Mouse (Mus musculus): ENCODE results near the gene Mkks. TPM values are rescaled to one million over a fixed set of nuclear protein-coding genes. Genes with fewer than 3 reads are reported as not detected.

Gene Mkks
- total RNA-seq, 2 experiments from 2014 or later = 28.3 to 38.8 TPM

DNA sequence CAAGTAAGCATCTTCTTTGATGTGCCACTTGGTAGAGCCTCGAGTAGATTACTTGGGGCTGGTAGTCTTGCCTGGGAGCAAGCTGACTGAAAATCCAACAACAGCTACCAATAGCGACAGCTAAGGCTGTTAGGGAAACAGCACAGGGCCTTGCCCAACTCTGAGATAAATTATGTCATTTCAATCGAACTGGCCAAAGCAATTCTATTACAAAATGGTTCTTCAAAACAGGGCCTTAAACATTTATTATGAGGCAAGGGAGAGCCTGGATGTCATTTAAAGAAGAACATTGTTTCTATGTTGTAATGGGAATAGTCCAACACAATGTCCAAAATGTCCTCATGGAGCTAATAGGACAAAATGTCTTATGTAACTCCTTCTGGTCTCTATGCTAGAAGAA lies 40.8 kb downstream of the Mkks start:
- no peak for DNase-seq
- intact Hi-C loops (cut with DNase I) = no loop called here

DNA sequence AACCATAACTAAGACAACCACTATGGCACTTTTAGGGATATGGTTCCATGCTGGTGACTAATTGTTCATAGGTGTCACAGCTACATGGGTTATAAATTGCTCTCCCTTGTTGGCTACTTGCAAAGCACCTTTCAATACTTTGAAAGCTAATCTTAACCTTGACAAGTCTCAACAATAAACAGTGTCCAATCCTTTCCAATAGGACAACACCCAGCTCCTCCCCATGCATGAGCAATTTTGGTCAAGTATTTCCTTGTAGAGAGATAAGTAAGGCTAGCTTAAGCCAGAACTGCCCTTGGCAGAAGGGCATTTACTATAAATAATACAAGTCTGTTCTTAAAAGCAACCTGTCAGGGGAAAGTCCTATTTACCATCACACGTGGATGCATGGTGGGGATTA lies 53.2 kb downstream of the Mkks start:
- intact Hi-C loops (cut with DNase I) = no loop called here
- DNase-seq = peak; percentile 16 to 29

GRCm38 (mm10) chr2:136835882-136836281 lies 55.3 kb downstream of the Mkks start:
- intact Hi-C loops (cut with DNase I) = no loop called here

DNA sequence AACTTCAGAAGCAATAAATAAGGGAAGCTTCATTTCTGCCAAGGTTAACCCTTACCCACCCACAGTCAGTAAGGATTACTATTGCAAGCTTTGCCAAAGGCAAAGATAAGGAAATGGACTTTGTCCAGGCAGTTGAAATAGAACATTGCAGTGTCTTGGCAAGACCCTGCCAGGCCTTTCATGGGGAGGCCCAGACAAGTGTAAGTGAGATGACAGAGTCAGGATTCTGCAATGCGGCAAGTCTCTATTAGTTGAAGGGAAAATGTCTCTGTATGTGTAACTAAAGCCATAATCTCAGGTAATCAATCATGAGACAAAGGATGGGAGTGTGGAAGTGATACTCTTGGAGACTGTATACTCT lies 56.5 kb downstream of the Mkks start:
- DNase-seq = peak; percentile 51 to 53
- intact Hi-C loops (cut with DNase I) = loop anchor here (5.0 kb wide), 1 partner anchor 53 kb away; the partner anchor contains the start of gene AL731706.2

More at GRCm38 (mm10) chr2:136835882-136836281, 55.3 kb downstream of the Mkks start:
- no peak for DNase-seq

DNA sequence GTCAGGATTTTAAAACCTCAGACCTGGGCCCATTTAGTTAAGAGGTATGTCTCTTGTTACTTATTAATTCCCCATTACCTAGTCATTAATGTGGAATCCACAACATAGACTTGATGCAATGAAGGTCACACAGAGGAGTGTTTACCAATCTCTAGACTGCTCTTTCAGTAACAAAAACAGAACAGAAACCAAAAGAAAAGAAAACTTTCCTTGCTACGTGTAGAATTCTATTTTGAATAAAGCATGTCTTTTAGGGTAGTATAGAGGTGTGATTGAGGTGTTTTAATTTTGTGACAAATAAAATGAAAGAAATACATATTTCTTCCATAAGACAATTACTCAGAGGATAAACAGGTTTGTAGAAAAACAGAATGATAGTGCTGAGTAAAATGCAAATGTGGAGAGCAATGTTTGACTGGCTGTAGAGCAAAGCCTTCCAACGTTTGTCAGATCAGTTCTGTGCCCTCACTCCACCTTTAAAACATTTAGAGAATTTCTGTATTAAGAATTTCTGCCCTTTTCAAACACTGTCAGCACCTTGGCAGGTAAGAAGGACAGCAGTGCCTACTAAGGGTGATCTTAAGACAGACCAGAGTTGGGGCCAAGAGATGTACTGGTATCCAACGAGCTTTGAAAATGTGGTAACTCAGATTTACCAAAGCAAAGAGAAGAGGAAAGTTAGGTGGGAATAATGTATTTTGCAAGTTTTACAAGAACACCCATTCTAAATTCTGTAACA lies 57.0 kb downstream of the Mkks start:
- DNase-seq = peak; percentile 8 to 19
- intact Hi-C loops (cut with DNase I) = loop anchor here (5.0 kb wide), 1 partner anchor 53 kb away; the partner anchor contains the start of gene AL731706.2

- intact Hi-C loops (cut with DNase I) = loop anchor here (5.0 kb wide), 1 partner anchor 54 kb away; the partner anchor contains the start of gene AL731706.2
- DNase-seq = peak; percentile 31 to 33
Measured at GRCm38 (mm10) chr2:136832936-136833335, 58.3 kb downstream of the Mkks start.

GRCm38 (mm10) chr2:136827612-136828011 lies 63.6 kb downstream of the Mkks start:
- DNase-seq = no peak
- intact Hi-C loops (cut with DNase I) = no loop called here

Other genes with a start within 250 kb of the Mkks start
- under 1 TPM in 1 of 2 experiments, not detected in 1; 0.19 TPM for gene Snap25, start 177.9 kb downstream of the Mkks start, total RNA-seq (2021)
- 10 to 100 TPM; 24.9 to 33.6 TPM for gene AL731706.2, start 5.7 kb downstream of the Mkks start, total RNA-seq (2021)
- gene Slx4ip, start 171 bp downstream of the Mkks start, total RNA-seq (2021) = 1 to 10 TPM; 2.6 to 3.2 TPM
- 10 to 100 TPM; 28.8 to 30.5 TPM for gene AL731706.1, start within 50 bp of the Mkks start, total RNA-seq (2021)
- gene Jag1, start 225.3 kb upstream of the Mkks start, total RNA-seq (2021) = 10 to 100 TPM; 17.9 to 20.6 TPM

Measured in heart, postnatal 10 days (tissue).